Mouse (Mus musculus) C2C12 (cell line): ENCODE measurements around the gene Ifna15. TPM values are rescaled to one million over a fixed set of nuclear protein-coding genes. Genes with fewer than 3 reads are reported as not detected.
"Not testable (repeated sequence)": the region's sequence is repeated elsewhere in the genome, so short reads cannot be mapped to it uniquely, and the experiment has no call there.

ENCODE experiments used
- H3K27me3 ChIP-seq: one replicate; pipeline ENCODE4 v1.6.1; 2011; ENCODE audit not compliant: control insufficient read depth, insufficient read depth, insufficient read length
- H3K36me3 ChIP-seq: one replicate; pipeline ENCODE4 v1.6.1; 2011; ENCODE audit not compliant: control insufficient read depth, insufficient read depth
- H3K4me3 ChIP-seq: one replicate; pipeline ENCODE4 v1.5.1; 2011; ENCODE audit warnings: mild to moderate bottlenecking, control low read depth; ENCODE audit not compliant: poor library complexity, insufficient read depth, severe bottlenecking
- H3K79me2 ChIP-seq: one replicate; pipeline ENCODE4 v1.6.1; 2011; ENCODE audit not compliant: control insufficient read depth, insufficient read depth
- H3K79me3 ChIP-seq: one replicate; pipeline ENCODE4 v1.6.1; 2011; ENCODE audit warnings: low read depth, control low read depth
- H3ac ChIP-seq: one replicate; pipeline ENCODE3; 2011; ENCODE audit warnings: low read depth; ENCODE audit not compliant: control insufficient read depth, insufficient read length
- CEBPB ChIP-seq: IDR thresholded peaks from one replicate; pipeline ENCODE4 v1.6.1; 2011; ENCODE audit warnings: low read depth, mild to moderate bottlenecking, control low read depth, moderate library complexity
- CTCF ChIP-seq: IDR thresholded peaks from one replicate; pipeline ENCODE4 v1.5.1; 2011; ENCODE audit not compliant: control insufficient read depth, insufficient read depth, insufficient read length
- FOSL1 ChIP-seq: IDR thresholded peaks from one replicate; pipeline ENCODE4 v1.8.0; 2011; ENCODE audit warnings: mild to moderate bottlenecking, low read length; ENCODE audit not compliant: poor library complexity, insufficient read depth, severe bottlenecking
- MAX ChIP-seq: IDR thresholded peaks from one replicate; pipeline ENCODE4 v1.6.1; 2011; ENCODE audit warnings: mild to moderate bottlenecking, control low read depth
- MYOD1 ChIP-seq: IDR thresholded peaks from one replicate; pipeline ENCODE4 v1.6.1; 2011; ENCODE audit warnings: low read depth; ENCODE audit not compliant: control insufficient read depth, insufficient read length
- MYOG ChIP-seq: IDR thresholded peaks from one replicate; pipeline ENCODE4 v1.6.1; 2011; ENCODE audit not compliant: control insufficient read depth, insufficient read length; ENCODE audit errors: extremely low read depth
- USF1 ChIP-seq: IDR thresholded peaks from one replicate; pipeline ENCODE4 v1.6.1; 2011; ENCODE audit warnings: low read depth, mild to moderate bottlenecking, control low read depth, moderate library complexity
- long read RNA-seq, 2 experiments: library from polyadenylated mRNA; unstranded; transcript quantifications; one replicate each; pipeline ENCODE4 v2.0.0; 2019 to 2020
- polyA plus RNA-seq: library from polyadenylated mRNA; unstranded; fragments of >200 nt; fragmentation: generic; extraction: Trizol; gene quantifications from one replicate; pipeline ENCODE4 v1.2.1, GENCODE M21; 2012; ENCODE audit warnings: missing spikeins

Gene Ifna15
- not detected for polyA plus RNA-seq
- long read RNA-seq, experiment 1 = 0 reads
- long read RNA-seq, experiment 2 = 0 reads

DNA sequence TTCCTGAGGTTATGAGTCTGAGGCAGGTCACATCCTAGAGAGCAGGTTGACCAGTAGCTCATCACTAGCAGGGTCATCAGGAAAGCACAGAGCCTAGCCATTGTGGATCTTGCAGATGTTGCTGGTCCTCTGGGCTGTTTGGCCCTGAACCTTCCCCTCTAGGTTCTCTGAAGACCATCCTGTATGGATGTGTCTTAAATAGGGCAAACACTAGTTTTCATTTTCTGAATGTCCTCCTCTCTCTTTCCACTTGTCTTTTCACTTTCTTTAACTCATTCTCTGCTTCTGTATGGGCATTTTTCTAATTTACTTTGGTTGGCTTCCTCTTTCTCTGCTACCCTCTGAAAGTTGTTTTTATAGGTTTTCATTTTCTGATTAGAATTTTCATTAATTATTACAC is at the start of gene Ifna15:
Ifna15 (minus strand) TSS at position 101 of the 400 bp plus-strand sequence.
- not testable (repeated sequence) for H3ac ChIP-seq, H3K79me3 ChIP-seq, H3K27me3 ChIP-seq, H3K79me2 ChIP-seq, H3K4me3 ChIP-seq, H3K36me3 ChIP-seq

- no peak for TF ChIP-seq CEBPB
- TF ChIP-seq MYOD1 = no peak
- no peak for TF ChIP-seq CTCF
- Histone ChIP-seq H3K4me3 (no peak within 1 kb of the TSS), H3K27me3 (no peaks in the 10 kb centered on the region), H3K79me3 (no peaks in the 10 kb centered on the region), H3K79me2 (no peaks in the 10 kb centered on the region), H3ac (no peak within 1 kb of the TSS), H3K36me3 (no peaks in the 10 kb centered on the region)
Measured at GRCm38 (mm10) chr4:88603276-88603675, 45.2 kb upstream of the Ifna15 start, which contains the start of gene Ifna12. Ifna12 (minus strand) TSS chr4:88603376.

GRCm38 (mm10) chr4:88592285-88592684 is 34.2 kb upstream of the Ifna15 start, which contains the start of gene Ifna9:
Ifna9 (minus strand) TSS chr4:88592385.
- Histone ChIP-seq H3K27me3 (no peaks in the 10 kb centered on the region), H3K36me3 (no peaks in the 10 kb centered on the region), H3K4me3 (no peak within 1 kb of the TSS), H3K79me2 (no peaks in the 10 kb centered on the region), H3K79me3 (no peaks in the 10 kb centered on the region), H3ac (no peak within 1 kb of the TSS)
- TF ChIP-seq MAX = no peak
- TF ChIP-seq CTCF = no peak
- no peak for TF ChIP-seq MYOD1
- no peak for TF ChIP-seq FOSL1
- no peak for TF ChIP-seq USF1
- no peak for TF ChIP-seq MYOG
- TF ChIP-seq CEBPB = no peak

DNA sequence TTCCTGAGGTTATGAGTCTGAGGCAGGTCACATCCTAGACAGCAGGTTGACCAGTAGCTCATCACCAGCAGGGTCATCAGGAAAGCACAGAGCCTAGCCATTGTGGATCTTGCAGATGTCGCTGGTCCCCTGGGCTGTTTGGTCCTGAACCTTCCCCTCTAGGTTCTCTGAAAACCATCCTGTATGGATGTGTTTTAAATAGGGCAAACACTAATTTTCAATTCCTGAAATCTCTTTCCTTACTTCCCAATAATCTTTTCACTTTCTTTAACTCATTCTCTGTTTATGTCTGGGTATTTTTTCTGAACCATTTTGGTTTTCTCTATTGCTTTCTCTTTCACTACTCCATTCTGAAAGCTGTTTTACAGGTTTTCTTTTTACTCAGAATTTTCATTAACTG is 13.7 kb upstream of the Ifna15 start, which contains the start of gene Ifna14:
Ifna14 (minus strand) TSS at position 101 of the 400 bp plus-strand sequence.
- Histone ChIP-seq H3ac (no peak within 1 kb of the TSS), H3K79me3 (no peaks in the 10 kb centered on the region), H3K79me2 (no peaks in the 10 kb centered on the region), H3K4me3 (no peak within 1 kb of the TSS), H3K27me3 (peaks cover 5% of the 10 kb centered on the region), H3K36me3 (no peaks in the 10 kb centered on the region)
- TF ChIP-seq CEBPB (no peak), MYOD1 (no peak)

- Histone ChIP-seq H3K27me3 (no peaks in the 10 kb centered on the region), H3K36me3 (no peaks in the 10 kb centered on the region), H3K4me3 (no peak overlapping the region), H3K79me2 (no peaks in the 10 kb centered on the region), H3ac (no peak overlapping the region), H3K79me3 (no peaks in the 10 kb centered on the region)
- TF ChIP-seq MYOD1 (no peak), USF1 (no peak), CTCF (no peak), MYOG (no peak), CEBPB (no peak), FOSL1 (no peak), MAX (no peak)
Measured at GRCm38 (mm10) chr4:88561791-88562190, 3.7 kb upstream of the Ifna15 start.

- TF ChIP-seq MYOD1 (no peak), MAX (no peak), FOSL1 (no peak), USF1 (peak; percentile 60), CTCF (peak; percentile 93), CEBPB (no peak), MYOG (no peak)
- H3K4me3 ChIP-seq = peak overlapping the region; percentile 21
- H3ac ChIP-seq = peak overlapping the region; percentile 37
- H3K27me3 ChIP-seq = no peaks in the 10 kb centered on the region
- H3K79me2 ChIP-seq = no peaks in the 10 kb centered on the region
- no peaks in the 10 kb centered on the region for H3K36me3 ChIP-seq
- no peaks in the 10 kb centered on the region for H3K79me3 ChIP-seq
Measured at GRCm38 (mm10) chr4:88550161-88550945, 7.7 kb downstream of the Ifna15 start.
